Comparison of ENCODE assay signal across 16 mouse cellular contexts in genomic region chr9:35332688-35333630, GRCm38 (mm10).
A peak's percentile ranks its signal among the peaks of the same experiment; 100 is the strongest.
DNase-seq lines count a peak whose midpoint lies in the region; ATAC-seq lines count a peak whose summit lies in the region.
"Had no signal": no experiment of that assay in that cellular context is flagged by ENCODE, and none has a peak within 500 bp of the region (broad histone marks: within the 10 kb centered on the region; RNA-seq: fewer than 3 reads in every experiment).

No protein-coding gene starts in this region.

- peaks cover 56% of the 10 kb centered on the region for H3K4me1 ChIP-seq in kidney, embryonic 15.5 days
- peaks cover 90% of the 10 kb centered on the region for H3K4me1 ChIP-seq in embryonic facial prominence, embryonic 10.5 days
- peaks cover 96% of the 10 kb centered on the region for H3K4me1 ChIP-seq in limb, embryonic 13.5 days

- H3K9me3 ChIP-seq in kidney, embryonic 15.5 days (replicated peaks): no peaks in the 10 kb centered on the region
- no peaks in the 10 kb centered on the region for H3K9me3 ChIP-seq in embryonic facial prominence, embryonic 10.5 days
- H3K9me3 ChIP-seq in limb, embryonic 13.5 days: no peaks in the 10 kb centered on the region
- H3K9me3 ChIP-seq: G1E had no signal

- H3K4me3 ChIP-seq in kidney, embryonic 15.5 days (replicated peaks): no peak overlapping the region
- no peak overlapping the region for H3K4me3 ChIP-seq in embryonic facial prominence, embryonic 10.5 days
- H3K4me3 ChIP-seq in limb, embryonic 13.5 days: no peak overlapping the region
- H3K4me3 ChIP-seq: left cerebral cortex, adult 2 months had no signal

- ATAC-seq in kidney, embryonic 15.5 days (replicated peaks; ENCODE audit: low FRiP score): no peak
- ATAC-seq in limb, embryonic 13.5 days (ENCODE audit: low FRiP score, low read depth): 0 out of 2 replicates have a peak, but pooled peaks have one; percentile 1
- no peak for ATAC-seq in erythroid progenitor cell, adult 5-6 weeks (replicated peaks; ENCODE audit: low FRiP score, poor library complexity, severe bottlenecking)
- ATAC-seq: activated CD4-positive, CD25-positive, alpha-beta regulatory T cell, adult 4 months; inflammation-experienced regulatory T-cells, adult 6 months had no signal

- no peaks in the 10 kb centered on the region for H3K36me3 ChIP-seq in kidney, embryonic 15.5 days
- H3K36me3 ChIP-seq in embryonic facial prominence, embryonic 10.5 days (replicated peaks): no peaks in the 10 kb centered on the region
- no peaks in the 10 kb centered on the region for H3K36me3 ChIP-seq in limb, embryonic 13.5 days
- H3K36me3 ChIP-seq: G1E had no signal

- no peak overlapping the region for H3K9ac ChIP-seq in kidney, embryonic 15.5 days
- peak overlapping the region; percentile 19; the same call in 1 of the 2 replicates for H3K9ac ChIP-seq in limb, embryonic 13.5 days

- 0 out of 2 replicates have a peak, but pooled peaks cover 8% of the 10 kb centered on the region for H3K27me3 ChIP-seq in kidney, embryonic 15.5 days
- H3K27me3 ChIP-seq in embryonic facial prominence, embryonic 10.5 days (replicated peaks; ENCODE audit: low read depth, poor library complexity, severe bottlenecking): peaks cover 87% of the 10 kb centered on the region
- H3K27me3 ChIP-seq in limb, embryonic 13.5 days: no peaks in the 10 kb centered on the region

- H3K4me2 ChIP-seq in kidney, embryonic 15.5 days: no peak overlapping the region
- H3K4me2 ChIP-seq in limb, embryonic 13.5 days (replicated peaks): peak overlapping the region; percentile 22; the same call in 1 of the 2 replicates

- 60% methylated on average over 11 of the region's 11 CpGs for WGBS in kidney, embryonic 15.5 days
- WGBS in embryonic facial prominence, embryonic 10.5 days: 71% methylated on average over 11 of the region's 11 CpGs
- 36% methylated on average over 11 of the region's 11 CpGs for WGBS in limb, embryonic 13.5 days

- H3K27ac ChIP-seq in kidney, embryonic 15.5 days: peak overlapping the region; percentile 11; the same call in 1 of the 2 replicates
- H3K27ac ChIP-seq in embryonic facial prominence, embryonic 10.5 days (replicated peaks): peak overlapping the region; percentile 85; the same call in 1 of the 2 replicates
- H3K27ac ChIP-seq in limb, embryonic 13.5 days: peak overlapping the region; percentile 92
- H3K27ac ChIP-seq: left cerebral cortex, adult 2 months had no signal

- peak; percentile 36 for DNase-seq in cerebellum, adult 9-11 months
- no peak for DNase-seq in cerebellum, adult 11-12 months
- DNase-seq in kidney, postnatal 14 days: no peak
- no peak for DNase-seq in embryonic facial prominence, embryonic 10.5 days (ENCODE audit: low spot score)
- no peak for DNase-seq in layer of hippocampus, postnatal 36 days
- DNase-seq: cerebellum, adult 8-10 months; kidney, postnatal 4 days; lung, adult 2 months; right cerebral cortex, postnatal 4 days had no signal

Comparison
In these comparisons a context has a peak if more than half of its experiments do, and no peak if none do; other contexts are left out.
1. H3K27ac ChIP-seq: peak in every context shown above with its lines; median percentile 92 in limb, embryonic 13.5 days; 85 in embryonic facial prominence, embryonic 10.5 days; 11 in kidney, embryonic 15.5 days.